8 mouse cellular contexts compared by ENCODE assay signal in genomic region chr19:55099184-55100160, GRCm38 (mm10). TPM values are rescaled to one million over a fixed set of nuclear protein-coding genes. Genes with fewer than 3 reads are reported as not detected.
DNase-seq lines count a peak whose midpoint lies in the region; ATAC-seq and TF ChIP-seq lines count a peak whose summit lies in the region.

No protein-coding gene starts in this region.

- peaks cover 11% of the 10 kb centered on the region for H3K36me3 ChIP-seq in forebrain, embryonic 13.5 days (ENCODE audit: poor library complexity, severe bottlenecking)
- no peaks in the 10 kb centered on the region for H3K36me3 ChIP-seq in liver, postnatal 0 days (replicated peaks; ENCODE audit: insufficient read depth, low read length)
- peaks cover 13% of the 10 kb centered on the region for H3K36me3 ChIP-seq in neural tube, embryonic 13.5 days

- H3K9ac ChIP-seq in forebrain, embryonic 13.5 days, result peak overlapping the region; percentile 91
- peak overlapping the region; percentile 76 for H3K9ac ChIP-seq in liver, postnatal 0 days (replicated peaks)
- H3K9ac ChIP-seq in neural tube, embryonic 13.5 days, result peak overlapping the region; percentile 92

- intact Hi-C loops in heart, postnatal 14 days (cut with DNase I), result loop anchor here (2.0 to 5.0 kb wide), 2 partner anchors 97 to 218 kb away; partner anchors contain the start of genes Vti1a and Zdhhc6

- 0 out of 2 replicates have a peak, but pooled peaks cover 4% of the 10 kb centered on the region for H3K27me3 ChIP-seq in forebrain, embryonic 13.5 days
- H3K27me3 ChIP-seq in liver, postnatal 0 days (ENCODE audit: insufficient read depth, low read length), result no peaks in the 10 kb centered on the region
- H3K27me3 ChIP-seq in neural tube, embryonic 13.5 days, result no peaks in the 10 kb centered on the region

- H3K4me3 ChIP-seq in forebrain, embryonic 13.5 days, result peak overlapping the region; percentile 94
- H3K4me3 ChIP-seq in liver, postnatal 0 days (ENCODE audit: low read depth, low read length), result peak overlapping the region; percentile 81
- peak overlapping the region; percentile 96 for H3K4me3 ChIP-seq in neural tube, embryonic 13.5 days

- no peaks in the 10 kb centered on the region for H3K9me3 ChIP-seq in forebrain, embryonic 13.5 days (replicated peaks)
- no peaks in the 10 kb centered on the region for H3K9me3 ChIP-seq in liver, postnatal 0 days (ENCODE audit: low read length)
- H3K9me3 ChIP-seq in neural tube, embryonic 13.5 days, result no peaks in the 10 kb centered on the region

- 1% methylated on average over 60 of the region's 69 CpGs for WGBS in forebrain, embryonic 13.5 days
- 5% methylated on average over 65 of the region's 69 CpGs for WGBS in liver, postnatal 0 days (ENCODE audit: insufficient replicate concordance)
- under 1% methylated on average over 66 of the region's 69 CpGs for WGBS in neural tube, embryonic 13.5 days

- H3K4me1 ChIP-seq in forebrain, embryonic 13.5 days, result peaks cover 16% of the 10 kb centered on the region
- H3K4me1 ChIP-seq in liver, postnatal 0 days (ENCODE audit: insufficient read depth), result peaks cover 21% of the 10 kb centered on the region
- H3K4me1 ChIP-seq in neural tube, embryonic 13.5 days (replicated peaks), result peaks cover 26% of the 10 kb centered on the region

- no peak for TF ChIP-seq CTCF in liver, postnatal 0 days (IDR thresholded peaks at IDR 0.05; ENCODE audit: low read depth)

- peak; percentile 75 for DNase-seq in ES-CJ7 (ENCODE audit: low read depth, low spot score)
- DNase-seq in heart, postnatal 14 days, result peak; percentile 85 to 86
- DNase-seq in layer of hippocampus, adult 11-12 months (ENCODE audit: low spot score), result peak; percentile 82
- DNase-seq in liver, postnatal 0 days, result peak; percentile 86
- peak; percentile 77 for DNase-seq in telencephalon, adult 2 months (ENCODE audit: low read depth, low spot score)

- peak; percentile 76 for ATAC-seq in cerebellum, adult (ENCODE audit: insufficient number of reproducible peaks, low FRiP score, low TSS enrichment)
- ATAC-seq in forebrain, embryonic 13.5 days, result peak; percentile 94
- ATAC-seq in liver, postnatal 0 days, result peak; percentile 74
- ATAC-seq in neural tube, embryonic 13.5 days (ENCODE audit: low read depth), result peak; percentile 93

- H3K27ac ChIP-seq in forebrain, embryonic 13.5 days, result peak overlapping the region; percentile 84
- peak overlapping the region; percentile 87 for H3K27ac ChIP-seq in liver, postnatal 0 days (ENCODE audit: low read depth)
- peak overlapping the region; percentile 92 for H3K27ac ChIP-seq in neural tube, embryonic 13.5 days (replicated peaks)

- no peak for TF ChIP-seq EP300 in liver, postnatal 0 days (IDR thresholded peaks at IDR 0.05; ENCODE audit: low read depth)

- peak overlapping the region; percentile 98 for H3K4me2 ChIP-seq in forebrain, embryonic 13.5 days
- H3K4me2 ChIP-seq in liver, postnatal 0 days (ENCODE audit: low read depth, low read length), result peak overlapping the region; percentile 89
- peak overlapping the region; percentile 97 for H3K4me2 ChIP-seq in neural tube, embryonic 13.5 days

RNA-seq across cellular contexts. Expression of gene Gpam, which starts 27.6 kb away (rescaled TPM):
- polyA plus RNA-seq in forebrain, embryonic 13.5 days (2015; fragmentation: Nextera tagmentation; extraction: Ambion mirVana), result 14.1 and 17.6 TPM in 2 replicates
- total RNA-seq in heart, postnatal 14 days (2021), result 100 to 1,000 TPM; 165 to 166 TPM
- 19.8 and 24.2 TPM in 2 replicates for polyA plus RNA-seq in liver, postnatal 0 days (2015; fragmentation: Nextera tagmentation; extraction: Ambion mirVana)
- polyA plus RNA-seq in neural tube, embryonic 13.5 days (2015; fragmentation: Nextera tagmentation; extraction: Ambion mirVana), result 19.0 and 19.6 TPM in 2 replicates

Comparison
In these comparisons a context has a peak if more than half of its experiments do, and no peak if none do; other contexts are left out.
1. Peak in every context shown above with its lines: DNase-seq, ATAC-seq, H3K4me3 ChIP-seq and H3K27ac ChIP-seq.